Mouse (Mus musculus) layer of hippocampus, postnatal 25 days (tissue): ENCODE measurements around the gene Nkd2. TPM values are rescaled to one million over a fixed set of nuclear protein-coding genes. Genes with fewer than 3 reads are reported as not detected.

Source experiments
- DNase-seq, 2 experiments: peaks; one replicate each; pipeline ENCODE4 v3.0.0; 2022; ENCODE audit warnings: mixed read lengths in 2 of 2, low spot score in 1 of 2; ENCODE audit errors: extremely low spot score in 1 of 2
- total RNA-seq, 2 experiments: library from RNA; stranded (reverse); gene quantifications; 2 replicates each; pipeline ENCODE4 v1.2.3; 2021

The Nkd2 gene
- total RNA-seq, 2 experiments from 2014 or later, result 5.1 to 8.3 TPM

GRCm38 (mm10) chr13:73818921-73819320, 28.5 kb downstream of the Nkd2 start:
- DNase-seq, result no peak

- no peak for DNase-seq
These were observed 31.1 kb downstream of the Nkd2 start for GRCm38 (mm10) chr13:73816338-73816737.

GRCm38 (mm10) chr13:73814181-73814580, 33.2 kb downstream of the Nkd2 start:
- no peak for DNase-seq

- no peak for DNase-seq
These were observed 34.5 kb downstream of the Nkd2 start for GRCm38 (mm10) chr13:73812936-73813335.

- DNase-seq, result no peak
These were observed 42.5 kb downstream of the Nkd2 start for GRCm38 (mm10) chr13:73804914-73805313.

- no peak for DNase-seq
These were observed 43.8 kb downstream of the Nkd2 start for GRCm38 (mm10) chr13:73803450-73804178.

GRCm38 (mm10) chr13:73799110-73799509, 48.3 kb downstream of the Nkd2 start:
- no peak for DNase-seq

- DNase-seq, result no peak
These were observed 54.3 kb downstream of the Nkd2 start for GRCm38 (mm10) chr13:73793171-73793570.

GRCm38 (mm10) chr13:73792176-73792575, 55.3 kb downstream of the Nkd2 start:
- DNase-seq, result no peak

- no peak for DNase-seq
These were observed 64.9 kb downstream of the Nkd2 start for GRCm38 (mm10) chr13:73782486-73782885.

GRCm38 (mm10) chr13:73777578-73777977, 69.9 kb downstream of the Nkd2 start:
- DNase-seq, result no peak

GRCm38 (mm10) chr13:73775786-73776185, 71.6 kb downstream of the Nkd2 start:
- no peak for DNase-seq

GRCm38 (mm10) chr13:73773519-73774205, 73.8 kb downstream of the Nkd2 start:
- DNase-seq, result no peak

- no peak for DNase-seq
These were observed 74.8 kb downstream of the Nkd2 start for GRCm38 (mm10) chr13:73772655-73773054.

- DNase-seq, result no peak
These were observed 76.3 kb downstream of the Nkd2 start for GRCm38 (mm10) chr13:73771131-73771530.

GRCm38 (mm10) chr13:73769916-73770682, 77.3 kb downstream of the Nkd2 start:
- no peak for DNase-seq

Other genes starting within 250 kb of the Nkd2 start
- 100 to 1,000 TPM; 130 to 140 TPM for gene Clptm1l, start 243.6 kb downstream of the Nkd2 start, total RNA-seq
- gene Tert, start 220.7 kb downstream of the Nkd2 start, total RNA-seq, result 1 to 10 TPM; 2.6 to 2.9 TPM
- not detected for gene Slc6a18, start 169.6 kb downstream of the Nkd2 start, total RNA-seq
- gene Slc6a19, start 142.8 kb downstream of the Nkd2 start, total RNA-seq, result under 1 TPM; 0.09 to 0.37 TPM
- gene Slc12a7, start 114.5 kb downstream of the Nkd2 start, total RNA-seq, result 1 to 10 TPM; 4.5 to 5.0 TPM
- under 1 TPM; 0.42 to 0.49 TPM for gene Trip13, start 90.2 kb upstream of the Nkd2 start, total RNA-seq
- 100 to 1,000 TPM in 1 of 2 experiments, 10 to 100 TPM in 1; 93.1 to 126 TPM for gene Brd9, start 90.2 kb upstream of the Nkd2 start, total RNA-seq
- not detected for gene Zdhhc11, start 116.2 kb upstream of the Nkd2 start, total RNA-seq
- 100 to 1,000 TPM; 297 to 312 TPM for gene Tppp, start 161.8 kb upstream of the Nkd2 start, total RNA-seq
- gene Cep72, start 214.7 kb upstream of the Nkd2 start, total RNA-seq, result 1 to 10 TPM; 2.1 to 2.8 TPM